Mouse (Mus musculus) megakaryocyte-erythroid progenitor cell, adult 5 weeks (primary cell): Measurements from ENCODE around the gene Agpat3. TPM values are rescaled to one million over a fixed set of nuclear protein-coding genes. Genes with fewer than 3 reads are reported as not detected.

Source experiments
- polyA plus RNA-seq: library from polyadenylated mRNA; stranded (reverse); fragments of >175 nt; gene quantifications from 2 replicates; pipeline ENCODE4 v1.2.3, GENCODE M21; 2012

Agpat3 gene
- polyA plus RNA-seq = 13.4 and 16.8 TPM in 2 replicates

DNA sequence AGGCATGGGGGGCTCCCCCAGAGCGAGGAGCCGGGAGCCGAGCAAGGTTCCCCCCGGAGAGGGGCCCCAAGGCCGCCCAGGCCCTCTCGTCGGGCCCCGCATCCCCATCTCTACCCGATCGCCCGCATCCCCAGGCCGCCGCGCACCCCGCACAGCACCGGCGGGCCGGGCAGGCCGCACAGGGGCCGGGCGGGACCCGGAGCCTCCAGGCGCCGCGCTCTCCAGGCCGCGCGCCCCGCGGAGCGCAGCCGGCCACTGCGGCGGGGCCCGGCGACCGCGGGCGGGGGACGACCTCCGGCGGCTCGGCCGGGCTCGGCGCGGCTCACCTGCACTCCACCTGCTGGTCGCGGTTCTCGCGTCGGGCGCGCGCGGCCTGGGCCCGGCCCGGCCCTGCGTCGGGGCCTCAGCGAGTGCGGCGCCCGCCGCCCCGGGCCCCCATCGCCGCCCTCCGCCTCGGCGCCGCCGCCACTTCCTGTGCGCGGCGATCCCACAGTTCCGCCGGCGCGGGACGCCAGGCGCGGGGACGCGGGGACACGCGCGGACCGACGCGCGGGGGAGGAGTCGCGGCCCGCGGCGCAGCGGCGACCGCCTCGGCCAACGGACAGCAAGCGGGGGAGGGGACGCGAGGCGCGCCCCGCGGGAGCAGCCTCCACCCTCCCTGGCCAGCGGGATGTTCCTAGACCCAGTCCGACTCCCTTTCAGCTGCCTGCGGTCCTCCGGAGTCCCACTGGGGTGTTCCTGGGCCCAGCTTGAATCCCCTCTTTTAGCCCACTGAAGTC, at the start of gene Agpat3:
Agpat3 (minus strand) TSS at position 603 of the 779 bp plus-strand sequence.

DNA sequence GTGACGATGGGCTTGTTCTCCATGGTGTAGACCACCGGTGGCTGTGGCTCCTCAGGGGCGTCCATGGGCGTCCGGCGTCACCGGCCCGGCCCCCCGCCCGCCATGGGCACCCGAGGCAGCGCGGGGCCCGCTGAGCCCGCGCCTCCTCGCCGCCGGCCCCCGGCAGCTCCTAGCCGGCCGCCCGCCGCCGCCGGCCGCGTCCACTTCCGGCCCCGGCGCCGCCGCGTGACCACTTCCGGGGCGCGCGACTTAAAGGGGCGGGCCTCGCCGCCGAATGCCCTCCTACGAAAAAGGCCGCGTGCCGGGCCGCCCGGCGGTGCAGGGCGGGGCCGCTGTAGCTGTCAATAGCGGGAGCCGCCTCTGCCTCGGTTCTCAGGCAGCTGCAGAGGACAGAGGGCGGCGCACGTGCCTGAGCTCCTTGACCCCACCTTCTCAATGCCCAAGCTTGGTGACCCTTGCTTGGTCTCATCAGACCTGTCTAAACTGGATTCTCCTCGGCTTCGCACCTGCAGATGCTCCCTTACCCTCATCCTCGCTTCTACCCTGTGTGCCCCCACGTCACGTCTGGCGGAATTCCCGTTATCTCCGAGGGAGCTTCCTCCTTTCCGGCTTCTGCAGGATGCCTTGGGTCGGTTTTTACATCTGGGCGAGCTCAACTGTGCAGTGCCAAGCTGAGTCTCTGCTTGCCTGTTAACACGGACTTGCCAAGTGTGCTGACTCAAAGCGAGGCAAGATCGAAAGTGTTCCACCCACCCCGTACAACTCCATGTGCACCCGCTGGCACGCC, 107.7 kb downstream of the Agpat3 start, which contains the start of gene Trappc10:
Trappc10 (minus strand) TSS at position 204 of the 787 bp plus-strand sequence.

Other genes starting within 250 kb of the Agpat3 start
- 76.0 and 80.9 TPM in 2 replicates for gene D10Jhu81e, start 182.7 kb downstream of the Agpat3 start, polyA plus RNA-seq
- gene Pwp2, start 167.3 kb downstream of the Agpat3 start, polyA plus RNA-seq = 10.7 and 11.2 TPM in 2 replicates
- 58.6 and 58.9 TPM in 2 replicates for gene Trappc10, start 107.8 kb downstream of the Agpat3 start, polyA plus RNA-seq
- gene Rrp1, start 60.6 kb upstream of the Agpat3 start, polyA plus RNA-seq = 251 and 342 TPM in 2 replicates
- gene Cstb, start 73.2 kb upstream of the Agpat3 start, polyA plus RNA-seq = 37.3 and 44.0 TPM in 2 replicates
- gene Pdxk, start 112.5 kb upstream of the Agpat3 start, polyA plus RNA-seq = 15.1 and 19.1 TPM in 2 replicates
- not detected in 2 replicates for gene Olfr1358, start 164.9 kb upstream of the Agpat3 start, polyA plus RNA-seq
- 26.4 and 27.4 TPM in 2 replicates for gene Ilvbl, start 221.9 kb upstream of the Agpat3 start, polyA plus RNA-seq
- gene Syde1, start 239.5 kb upstream of the Agpat3 start, polyA plus RNA-seq = 2.2 and 3.5 TPM in 2 replicates